Mouse (Mus musculus): ENCODE measurements around the gene Serac1.

The Serac1 gene

DNA sequence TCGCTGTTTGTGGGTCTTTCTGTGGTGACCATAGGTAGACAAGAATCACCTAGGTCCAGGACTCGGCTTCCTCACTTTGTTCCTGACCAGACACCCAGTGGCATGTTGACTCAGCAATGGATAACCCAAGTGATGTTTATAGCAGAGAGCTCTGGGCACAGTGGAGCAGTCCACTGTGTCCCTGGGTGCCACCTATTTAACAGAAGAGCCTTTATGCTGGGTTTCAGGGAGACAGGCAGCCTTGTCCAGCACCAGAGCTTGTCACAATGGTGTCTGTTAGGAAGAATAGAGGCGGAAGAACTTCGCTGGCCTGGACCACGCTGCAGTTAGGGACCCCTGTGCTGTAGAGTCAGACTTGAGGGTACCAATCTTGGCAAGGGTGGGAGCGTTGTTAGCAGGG, 77.0 kb downstream of the Serac1 start:
- DNase-seq, result no peak

DNA sequence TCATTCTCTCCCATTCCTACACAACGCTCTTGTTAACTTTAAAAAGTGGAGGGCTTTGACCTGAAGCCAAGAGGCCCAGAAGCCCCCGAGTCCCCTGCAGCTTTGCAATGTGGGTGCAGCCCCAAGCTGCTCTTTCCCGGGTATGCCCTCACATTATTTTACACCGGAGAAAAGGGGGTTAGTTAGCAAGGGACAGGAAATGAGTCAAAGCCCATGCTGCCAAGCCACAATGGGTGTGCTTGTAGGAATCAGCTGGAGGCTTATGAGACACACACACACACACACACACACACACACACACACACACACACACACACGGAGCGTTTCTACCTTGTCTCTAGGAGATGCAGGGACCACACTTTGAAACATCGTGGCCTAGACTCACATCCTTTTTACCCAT, 77.7 kb downstream of the Serac1 start:
- DNase-seq, result no peak

- no peak for DNase-seq
These were observed 78.2 kb downstream of the Serac1 start for GRCm38 (mm10) chr17:6001389-6001788.

DNA sequence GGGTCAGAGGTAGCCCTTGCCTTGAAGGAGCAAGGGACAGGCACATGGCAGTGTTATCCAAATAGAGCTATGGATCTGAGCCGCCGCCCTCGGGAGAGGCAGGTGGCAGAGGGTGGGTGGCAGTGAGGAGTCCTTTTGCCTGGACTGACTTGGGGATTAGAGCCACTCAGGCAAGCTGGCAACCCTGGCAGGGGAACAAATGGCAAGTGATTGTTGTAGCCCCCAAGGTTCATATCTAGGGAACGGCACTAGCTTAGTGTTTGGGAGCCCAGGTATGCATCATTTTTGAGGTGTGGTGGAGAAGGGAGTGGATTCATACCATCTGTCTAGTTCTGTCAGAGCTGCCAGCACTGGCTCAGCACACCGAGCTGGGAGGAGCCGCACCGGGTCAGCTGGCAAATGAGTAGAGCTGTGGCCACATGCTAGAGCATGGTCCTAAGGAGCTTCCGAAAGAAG, 78.6 kb downstream of the Serac1 start:
- DNase-seq, result no peak

- no peak for DNase-seq
These were observed 80.5 kb downstream of the Serac1 start for GRCm38 (mm10) chr17:5999039-5999543.

GRCm38 (mm10) chr17:5998235-5998500, 81.4 kb downstream of the Serac1 start:
- no peak for DNase-seq

- DNase-seq, result no peak
These were observed 81.9 kb downstream of the Serac1 start for GRCm38 (mm10) chr17:5997380-5998234.

- DNase-seq, result no peak
These were observed 83.0 kb downstream of the Serac1 start for GRCm38 (mm10) chr17:5996589-5996988.

GRCm38 (mm10) chr17:5994606-5995005, 84.9 kb downstream of the Serac1 start:
- DNase-seq, result no peak

DNA sequence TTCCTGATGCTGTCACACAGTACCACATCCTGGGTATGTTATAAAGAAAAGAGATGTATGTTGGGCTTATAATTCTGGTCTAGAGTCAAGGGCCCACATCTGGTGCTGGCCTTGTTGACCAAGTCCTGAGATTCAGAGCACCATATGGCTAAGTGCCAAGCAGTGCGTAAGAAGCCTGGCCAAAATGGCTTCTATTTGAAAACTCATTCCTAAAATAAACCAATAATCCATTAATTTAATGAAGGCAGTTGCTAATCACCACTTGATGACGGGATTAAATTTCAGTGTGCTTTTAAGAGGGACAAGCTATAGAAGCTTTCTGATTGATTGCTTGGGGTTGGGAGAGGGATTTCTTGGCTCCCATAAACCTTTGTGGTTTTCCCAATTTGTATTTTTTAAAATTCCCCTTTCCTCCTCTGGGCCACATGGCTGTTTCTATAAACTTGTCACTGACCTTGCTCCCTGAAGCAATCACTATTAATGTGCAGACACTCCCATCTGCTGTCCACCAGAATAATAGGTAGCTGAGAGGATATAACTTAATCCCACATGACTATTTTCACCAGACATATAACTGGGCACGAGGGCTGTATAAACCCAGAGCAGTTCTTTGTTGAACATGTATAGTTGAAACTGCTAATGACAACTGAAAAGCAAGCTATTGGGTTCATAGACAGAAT, 85.8 kb downstream of the Serac1 start:
- no peak for DNase-seq

GRCm38 (mm10) chr17:5992866-5993580, 86.5 kb downstream of the Serac1 start:
- DNase-seq, result no peak

All from liver (tissue).